Mouse (Mus musculus) ovary, postnatal 14 days (tissue): ENCODE measurements around the gene Cmip.

Experiments used
- DNase-seq: peaks from one replicate; pipeline ENCODE4 v3.0.0; 2022; ENCODE audit warnings: low spot score

The Cmip gene

GRCm38 (mm10) chr8:117257821-117258575 is 1.1 kb downstream of the Cmip start:
- no peak for DNase-seq

GRCm38 (mm10) chr8:117258576-117259040 is 1.7 kb downstream of the Cmip start:
- no peak for DNase-seq

GRCm38 (mm10) chr8:117259431-117260001 is 2.7 kb downstream of the Cmip start:
- DNase-seq, result no peak

GRCm38 (mm10) chr8:117260234-117260929 is 3.5 kb downstream of the Cmip start:
- DNase-seq, result no peak

GRCm38 (mm10) chr8:117260930-117261475 is 4.1 kb downstream of the Cmip start:
- no peak for DNase-seq

GRCm38 (mm10) chr8:117261702-117262101 is 4.8 kb downstream of the Cmip start:
- no peak for DNase-seq

GRCm38 (mm10) chr8:117262685-117263084 is 5.8 kb downstream of the Cmip start:
- no peak for DNase-seq

- DNase-seq, result no peak
Measured at GRCm38 (mm10) chr8:117263442-117263841, 6.6 kb downstream of the Cmip start.

GRCm38 (mm10) chr8:117265079-117265478 is 8.2 kb downstream of the Cmip start:
- DNase-seq, result no peak

GRCm38 (mm10) chr8:117267403-117268129 is 10.7 kb downstream of the Cmip start:
- no peak for DNase-seq

- DNase-seq, result no peak
Measured at GRCm38 (mm10) chr8:117278234-117278633, 21.4 kb downstream of the Cmip start.

- DNase-seq, result no peak
Measured at GRCm38 (mm10) chr8:117278668-117279132, 21.8 kb downstream of the Cmip start.

GRCm38 (mm10) chr8:117280488-117280887 is 23.6 kb downstream of the Cmip start:
- no peak for DNase-seq

- DNase-seq, result no peak
Measured at GRCm38 (mm10) chr8:117281676-117282075, 24.8 kb downstream of the Cmip start.

GRCm38 (mm10) chr8:117282141-117282950 is 25.5 kb downstream of the Cmip start:
- DNase-seq, result no peak

GRCm38 (mm10) chr8:117284768-117285484 is 28.1 kb downstream of the Cmip start:
- no peak for DNase-seq

- DNase-seq, result no peak
Measured at GRCm38 (mm10) chr8:117287966-117288365, 31.1 kb downstream of the Cmip start.

- no peak for DNase-seq
Measured at GRCm38 (mm10) chr8:117289016-117289415, 32.2 kb downstream of the Cmip start.

GRCm38 (mm10) chr8:117290506-117290905 is 33.6 kb downstream of the Cmip start:
- DNase-seq, result peak; percentile 27

GRCm38 (mm10) chr8:117292262-117292661 is 35.4 kb downstream of the Cmip start:
- no peak for DNase-seq
